In genomic region chr17:44423471-44423985, GRCm38 (mm10) we compare ENCODE assay signal across 22 mouse cellular contexts.
A peak's percentile ranks its signal among the peaks of the same experiment; 100 is the strongest.
DNase-seq lines count a peak whose midpoint lies in the region; ATAC-seq lines count a peak whose summit lies in the region.
"Had no signal": no experiment of that assay in that cellular context is flagged by ENCODE, and none has a peak within 500 bp of the region (broad histone marks: within the 10 kb centered on the region; RNA-seq: fewer than 3 reads in every experiment).

No protein-coding gene starts in this region.

- ATAC-seq in kidney, embryonic 16.5 days (ENCODE audit: low FRiP score, low TSS enrichment): no peak
- ATAC-seq: forebrain, embryonic 13.5 days; forebrain, embryonic 16.5 days; hindbrain, postnatal 0 days; inflammation-experienced regulatory T-cells, adult 6 months; intestine, embryonic 16.5 days had no signal

- no peak overlapping the region for H3K4me3 ChIP-seq in heart, embryonic 10.5 days
- H3K4me3 ChIP-seq in kidney, embryonic 16.5 days (ENCODE audit: low read length): no peak overlapping the region
- H3K4me3 ChIP-seq: forebrain, embryonic 10.5 days; forebrain, embryonic 13.5 days; heart, embryonic 15.5 days had no signal

- peak; percentile 97 for DNase-seq in heart, adult 11 months
- no peak for DNase-seq in heart, embryonic 10.5 days (ENCODE audit: low spot score)
- peak; percentile 19 for DNase-seq in kidney, postnatal 10 days
- peak; percentile 21 for DNase-seq in heart, postnatal 25 days (ENCODE audit: low spot score)
- DNase-seq in left cerebral cortex, adult 18-20 months (ENCODE audit: low spot score in 2 of 2): no peak
- no peak for DNase-seq in right cerebral cortex, postnatal 4 days
- DNase-seq: adrenal gland, postnatal 10 days; adrenal gland, postnatal 36 days; cerebellum, adult 18-20 months; cerebellum, adult 9-10 months; cerebellum, postnatal 14 days; gastrocnemius, postnatal 10 days; gastrocnemius, postnatal 36 days had no signal

- no peaks in the 10 kb centered on the region for H3K4me1 ChIP-seq in heart, embryonic 10.5 days
- H3K4me1 ChIP-seq in kidney, embryonic 16.5 days (ENCODE audit: insufficient read depth, low read length): no peaks in the 10 kb centered on the region
- H3K4me1 ChIP-seq: forebrain, embryonic 10.5 days; forebrain, embryonic 13.5 days; heart, embryonic 15.5 days had no signal

- no peaks in the 10 kb centered on the region for H3K27me3 ChIP-seq in heart, embryonic 10.5 days (ENCODE audit: insufficient read depth, poor library complexity, severe bottlenecking)
- H3K27me3 ChIP-seq in kidney, embryonic 16.5 days (ENCODE audit: insufficient read depth, low read length): no peaks in the 10 kb centered on the region
- H3K27me3 ChIP-seq: forebrain, embryonic 13.5 days; heart, embryonic 15.5 days had no signal

- no peak overlapping the region for H3K9ac ChIP-seq in kidney, embryonic 16.5 days (replicated peaks; ENCODE audit: low read length)
- H3K9ac ChIP-seq: forebrain, embryonic 13.5 days; heart, embryonic 15.5 days; hindbrain, embryonic 14.5 days had no signal

- 72% methylated on average over 5 of the region's 5 CpGs for WGBS in heart, embryonic 10.5 days
- WGBS in kidney, embryonic 16.5 days: 78% methylated on average over 5 of the region's 5 CpGs

- H3K4me2 ChIP-seq in kidney, embryonic 16.5 days (replicated peaks; ENCODE audit: low read depth, low read length): no peak overlapping the region
- H3K4me2 ChIP-seq: forebrain, embryonic 13.5 days; heart, embryonic 15.5 days; hindbrain, embryonic 14.5 days had no signal

- no peak overlapping the region for H3K27ac ChIP-seq in heart, embryonic 10.5 days
- H3K27ac ChIP-seq in kidney, embryonic 16.5 days (ENCODE audit: low read length): no peak overlapping the region
- H3K27ac ChIP-seq: forebrain, embryonic 10.5 days; forebrain, embryonic 13.5 days; heart, embryonic 15.5 days; hindbrain, embryonic 14.5 days; hindbrain, postnatal 0 days had no signal

- intact Hi-C loops in heart, postnatal 25 days (cut with DNase I): no loop called here

- H3K9me3 ChIP-seq in heart, embryonic 10.5 days: no peaks in the 10 kb centered on the region
- H3K9me3 ChIP-seq in kidney, embryonic 16.5 days (ENCODE audit: low read length): no peaks in the 10 kb centered on the region
- H3K9me3 ChIP-seq: forebrain, embryonic 10.5 days; forebrain, embryonic 13.5 days; heart, embryonic 15.5 days had no signal

- no peaks in the 10 kb centered on the region for H3K36me3 ChIP-seq in heart, embryonic 10.5 days
- no peaks in the 10 kb centered on the region for H3K36me3 ChIP-seq in kidney, embryonic 16.5 days (ENCODE audit: insufficient read depth, low read length)
- H3K36me3 ChIP-seq: forebrain, embryonic 10.5 days; heart, embryonic 15.5 days had no signal

Comparison
In these comparisons a context has a peak if more than half of its experiments do, and no peak if none do; other contexts are left out.
1. DNase-seq: peak in heart, adult 11 months (single experiment), kidney, postnatal 10 days (single experiment) and heart, postnatal 25 days (single experiment); none in heart, embryonic 10.5 days (single experiment), left cerebral cortex, adult 18-20 months (0 of 2) and right cerebral cortex, postnatal 4 days (single experiment).